Mouse (Mus musculus) kidney, embryonic 14.5 days (tissue): ENCODE results near the gene Higd1c. TPM values are rescaled to one million over a fixed set of nuclear protein-coding genes. Genes with fewer than 3 reads are reported as not detected.
"Not testable (repeated sequence)": the region's sequence is repeated elsewhere in the genome, so short reads cannot be mapped to it uniquely, and the experiment has no call there.

Experiments
- ATAC-seq: fragments of 200-750 bp; cut with Nextera tagmentation; 2 replicates; pipeline ENCODE4 v1.8.0; 2017; ENCODE audit warnings: moderate number of reproducible peaks, mild to moderate bottlenecking, moderate TSS enrichment, moderate library complexity; ENCODE audit not compliant: low FRiP score, low TSS enrichment
- H3K27ac ChIP-seq: fragments of 300-500 bp; sonication (generic); 2 replicates; pipeline ENCODE4 v1.5.1; 2014; ENCODE audit warnings: low read depth, mild to moderate bottlenecking, low read length, moderate library complexity, mixed read lengths
- H3K27me3 ChIP-seq: fragments of 300-500 bp; sonication (generic); 2 replicates; pipeline ENCODE4 v1.6.1; 2014; ENCODE audit warnings: mild to moderate bottlenecking, low read length; ENCODE audit not compliant: control insufficient read depth, insufficient read depth
- H3K36me3 ChIP-seq: fragments of 300-500 bp; sonication (generic); 2 replicates; pipeline ENCODE4 v1.6.1; 2014; ENCODE audit warnings: low read length, mixed read lengths; ENCODE audit not compliant: control insufficient read depth, insufficient read depth
- H3K4me1 ChIP-seq: fragments of 300-500 bp; sonication (generic); 2 replicates; pipeline ENCODE4 v1.6.1; 2014; ENCODE audit warnings: low read length, mixed read lengths; ENCODE audit not compliant: control insufficient read depth, insufficient read depth
- H3K4me2 ChIP-seq: fragments of 300-500 bp; sonication (generic); replicated peaks from 2 replicates; pipeline ENCODE4 v1.6.1; 2014; ENCODE audit warnings: low read depth, mild to moderate bottlenecking, low read length
- H3K4me3 ChIP-seq: fragments of 300-500 bp; sonication (generic); 2 replicates; pipeline ENCODE4 v1.5.1; 2014; ENCODE audit warnings: mild to moderate bottlenecking, low read length
- H3K9ac ChIP-seq: fragments of 300-500 bp; sonication (generic); 2 replicates; pipeline ENCODE4 v1.6.1; 2014; ENCODE audit warnings: low read depth, mild to moderate bottlenecking, low read length, moderate library complexity
- H3K9me3 ChIP-seq: fragments of 300-500 bp; sonication (generic); 2 replicates; pipeline ENCODE4 v1.6.1; 2016; ENCODE audit warnings: low read length; ENCODE audit not compliant: control insufficient read depth
- WGBS: fragments of 180-500 bp; shearing (Covaris S2); extraction: QIAGEN DNeasy Blood & Tissue Kit; methylation state at CpG from one replicate; pipeline ENCODE4 v1.1.7; 2014; 5-methylcytosine and 5-hydroxymethylcytosine counted together
- polyA plus RNA-seq: library from polyadenylated mRNA; unstranded; fragments of >200 nt; fragmentation: Nextera tagmentation; extraction: Ambion mirVana; gene quantifications from 2 replicates; pipeline ENCODE4 v1.2.1, GENCODE M21; 2014

Higd1c gene
- polyA plus RNA-seq, result 0.77 TPM in 1 of 2 replicates, not detected in the other

DNA sequence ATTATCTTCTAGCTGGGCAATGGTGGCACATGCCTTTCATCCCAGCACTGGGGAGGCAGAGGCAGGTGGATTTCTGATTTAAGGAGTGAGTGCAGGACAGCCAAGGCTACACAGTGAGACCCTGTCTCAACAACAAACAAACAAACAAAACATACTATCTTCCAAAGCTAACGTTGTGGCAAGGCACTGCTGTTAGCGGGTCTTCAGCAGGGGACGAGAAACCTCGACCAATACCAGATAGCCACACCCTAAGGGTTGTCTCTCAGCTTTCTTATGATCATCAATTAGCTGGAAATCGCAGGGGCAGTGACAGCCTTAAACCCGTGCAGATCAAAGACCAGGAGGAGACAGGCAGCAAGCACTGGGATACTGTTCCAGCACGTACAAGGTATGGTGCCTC, at the start of gene Higd1c:
TSS of gene Higd1c (plus strand) at position 301 of the 400 bp plus-strand sequence.
- no peak for ATAC-seq
- 59% methylated on average over 7 of the region's 7 CpGs for WGBS
- Histone ChIP-seq H3K36me3 (no peaks in the 10 kb centered on the region), H3K4me1 (no peaks in the 10 kb centered on the region), H3K4me3 (no peak within 1 kb of the TSS), H3K9ac (no peak within 1 kb of the TSS), H3K27ac (no peak within 1 kb of the TSS), H3K27me3 (no peaks in the 10 kb centered on the region), H3K4me2 (no peak within 1 kb of the TSS), H3K9me3 (no peaks in the 10 kb centered on the region)

DNA sequence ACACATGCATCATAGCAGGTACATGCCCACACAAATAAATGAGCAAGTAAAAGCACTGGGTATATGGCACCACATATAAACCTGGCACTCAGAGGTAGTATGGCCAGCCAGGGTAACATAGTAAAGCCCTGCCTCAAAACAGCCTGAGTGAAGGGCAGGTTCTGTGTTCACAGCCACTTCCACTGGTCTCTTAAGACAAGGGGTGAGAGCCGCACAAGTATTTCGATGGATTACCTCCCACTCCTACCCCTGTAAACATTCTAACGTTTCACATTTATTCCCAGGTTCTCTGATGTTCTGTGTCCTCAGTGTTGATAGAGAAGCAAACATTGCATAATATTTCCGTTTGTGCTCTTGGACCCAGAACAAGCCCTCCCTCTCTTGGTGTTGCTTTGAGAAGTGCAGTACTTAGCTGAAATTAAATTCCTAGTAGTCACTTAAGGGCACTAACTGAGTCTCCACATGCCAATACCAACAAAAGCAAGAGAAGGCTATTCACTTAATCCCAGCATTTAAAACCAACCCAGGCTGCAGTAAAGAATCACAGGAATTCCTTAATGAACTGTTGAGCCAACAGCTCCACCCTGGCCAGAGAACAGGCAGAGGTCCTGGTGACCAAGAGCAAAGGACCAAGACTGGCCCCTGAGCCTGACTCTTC, 46.2 kb upstream of the Higd1c start:
- not testable (repeated sequence) for H3K36me3 ChIP-seq, ATAC-seq, H3K27me3 ChIP-seq, H3K9ac ChIP-seq, H3K27ac ChIP-seq, H3K9me3 ChIP-seq, H3K4me1 ChIP-seq, H3K4me3 ChIP-seq, H3K4me2 ChIP-seq
- WGBS, result 64% methylated on average over 4 of the region's 4 CpGs

DNA sequence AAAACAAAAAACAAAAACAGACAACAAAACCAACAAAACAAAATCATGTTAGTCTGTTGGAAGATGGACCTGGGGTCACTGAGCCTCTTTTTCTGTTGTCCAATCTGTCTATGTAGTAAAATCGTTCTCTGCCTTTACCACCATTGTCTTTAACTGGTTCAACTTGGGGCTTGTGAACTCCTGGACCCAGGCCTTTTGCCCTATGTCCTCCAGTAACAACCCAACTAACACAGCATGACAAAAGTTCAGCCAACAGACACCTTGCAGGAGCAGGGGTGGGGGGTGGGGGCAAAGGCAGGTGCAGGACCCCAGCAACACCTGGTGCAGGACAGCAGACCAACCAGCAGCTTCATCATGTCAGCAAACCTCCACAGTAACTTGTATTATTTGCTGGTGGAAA, 44.5 kb upstream of the Higd1c start:
- 78% methylated on average over 1 of the region's 1 CpGs for WGBS

DNA sequence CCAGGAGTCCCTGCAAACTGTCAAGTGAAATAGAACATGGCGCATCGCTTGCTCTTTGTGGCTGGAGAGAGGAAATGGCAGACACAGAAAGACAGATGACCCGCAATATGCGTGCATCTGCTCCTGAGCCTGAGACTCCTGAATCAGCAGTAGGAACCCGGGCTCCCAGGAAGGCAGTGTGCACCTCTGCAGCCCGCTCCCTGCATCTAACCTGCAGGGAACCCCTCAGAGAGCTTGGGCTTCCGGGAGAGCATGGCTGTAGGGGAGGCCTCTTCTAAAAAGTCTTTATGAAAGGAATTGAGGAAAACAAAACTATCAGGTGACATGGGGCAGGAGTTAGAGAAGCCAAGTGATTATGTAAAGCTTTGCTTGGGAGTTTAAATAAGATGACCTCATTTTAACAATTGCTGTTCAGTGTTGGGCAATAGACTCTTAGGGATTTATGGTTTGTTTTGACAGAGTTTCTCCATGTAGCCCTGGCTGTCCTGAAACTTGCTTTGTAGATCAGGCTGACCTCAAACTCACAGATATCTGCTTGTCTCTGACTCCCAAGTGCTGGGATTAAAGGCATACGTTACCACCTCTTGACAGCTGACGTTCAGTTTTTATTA, 43.9 kb upstream of the Higd1c start:
- Histone ChIP-seq H3K4me2 (no peak overlapping the region), H3K9me3 (no peaks in the 10 kb centered on the region), H3K4me1 (0 out of 2 replicates have a peak, but pooled peaks cover 5% of the 10 kb centered on the region), H3K9ac (no peak overlapping the region), H3K4me3 (no peak overlapping the region), H3K36me3 (no peaks in the 10 kb centered on the region), H3K27me3 (no peaks in the 10 kb centered on the region), H3K27ac (no peak overlapping the region)
- 73% methylated on average over 9 of the region's 9 CpGs for WGBS
- ATAC-seq, result no peak

More for the DNA sequence above, 44.5 kb upstream of the Higd1c start:
- Histone ChIP-seq H3K9me3 (no peaks in the 10 kb centered on the region), H3K27ac (no peak overlapping the region), H3K4me3 (no peak overlapping the region), H3K9ac (no peak overlapping the region), H3K4me1 (0 out of 2 replicates have a peak, but pooled peaks cover 5% of the 10 kb centered on the region), H3K27me3 (no peaks in the 10 kb centered on the region), H3K36me3 (no peaks in the 10 kb centered on the region), H3K4me2 (no peak overlapping the region)
- ATAC-seq, result no peak

DNA sequence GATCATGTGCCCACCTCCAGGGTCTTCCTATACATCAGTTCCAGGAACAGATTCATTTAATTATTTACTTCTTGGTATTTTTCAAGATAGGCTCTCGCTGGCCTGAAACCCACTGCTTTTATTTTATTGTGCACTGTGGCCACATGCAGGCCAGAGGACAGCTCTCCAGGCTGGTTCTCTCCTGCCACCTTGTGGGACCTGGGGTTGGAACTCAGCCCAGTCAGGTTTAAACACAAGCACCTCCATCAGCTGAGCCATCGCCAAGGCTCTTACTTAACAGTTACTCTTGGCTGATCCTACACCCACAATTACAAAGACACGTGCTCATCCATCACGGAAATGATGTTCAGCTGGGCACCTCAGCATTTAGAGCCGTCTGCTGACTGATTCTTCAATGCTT, 43.2 kb upstream of the Higd1c start:
- Histone ChIP-seq H3K9me3 (no peaks in the 10 kb centered on the region), H3K4me2 (no peak overlapping the region), H3K27ac (no peak overlapping the region), H3K4me1 (0 out of 2 replicates have a peak, but pooled peaks cover 5% of the 10 kb centered on the region), H3K36me3 (no peaks in the 10 kb centered on the region), H3K4me3 (no peak overlapping the region), H3K27me3 (no peaks in the 10 kb centered on the region), H3K9ac (no peak overlapping the region)
- WGBS, result 50% methylated on average over 5 of the region's 5 CpGs
- no peak for ATAC-seq

DNA sequence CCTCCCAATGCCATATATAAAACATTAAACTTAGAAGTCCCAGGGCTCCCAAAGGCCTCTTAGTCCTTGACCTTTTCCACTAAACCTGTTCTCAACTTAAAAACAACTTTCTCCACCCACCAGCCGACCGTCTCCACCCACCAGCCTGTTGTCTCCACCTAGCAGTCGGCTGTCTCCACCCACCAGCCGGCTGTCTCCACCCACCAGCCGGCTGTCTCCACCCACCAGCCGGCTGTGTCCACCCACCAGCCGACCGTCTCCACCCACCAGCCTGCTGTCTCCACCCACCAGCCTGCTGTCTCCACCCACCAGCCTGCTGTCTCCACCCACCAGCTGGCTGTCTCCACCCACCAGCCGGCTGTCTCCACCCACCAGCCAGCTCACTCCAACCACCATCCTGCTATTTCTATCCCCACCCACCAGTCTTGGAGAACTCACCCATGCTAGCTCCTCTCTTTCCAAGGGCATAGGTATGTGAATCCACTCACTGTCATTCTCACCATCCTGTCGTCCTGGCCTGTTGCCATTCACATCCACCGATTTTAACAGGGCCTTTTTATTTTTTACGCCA, 40.2 kb upstream of the Higd1c start:
- 79% methylated on average over 12 of the region's 12 CpGs for WGBS
- no peaks in the 10 kb centered on the region for H3K9me3 ChIP-seq

DNA sequence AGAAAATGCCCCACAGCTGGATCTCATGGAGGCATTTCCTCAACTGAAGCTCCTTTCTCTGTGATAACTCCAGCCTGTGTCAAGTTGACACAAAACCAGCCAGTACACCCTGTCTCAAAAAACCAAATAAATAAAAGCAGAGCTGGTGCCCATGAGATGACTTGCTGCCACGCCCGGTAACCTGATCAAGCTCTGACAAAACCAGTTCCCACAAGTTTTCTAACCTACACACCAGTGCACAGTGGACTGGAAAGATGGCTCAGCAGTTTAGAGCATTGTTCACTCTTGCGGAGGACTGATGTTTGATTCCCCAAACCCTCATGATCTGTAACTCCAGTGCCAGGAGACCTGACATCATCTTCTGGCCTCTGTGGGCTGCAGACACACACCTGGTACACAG, 39.1 kb upstream of the Higd1c start:
- H3K4me3 ChIP-seq, result no peak overlapping the region
- WGBS, result 64% methylated on average over 3 of the region's 3 CpGs
- no peak overlapping the region for H3K27ac ChIP-seq
- no peak for ATAC-seq
- H3K27me3 ChIP-seq, result no peaks in the 10 kb centered on the region
- H3K9me3 ChIP-seq, result no peaks in the 10 kb centered on the region
- no peak overlapping the region for H3K9ac ChIP-seq
- 0 out of 2 replicates have a peak, but pooled peaks cover 3% of the 10 kb centered on the region for H3K4me1 ChIP-seq
- H3K36me3 ChIP-seq, result no peaks in the 10 kb centered on the region
- H3K4me2 ChIP-seq, result no peak overlapping the region

More for the DNA sequence above, 40.2 kb upstream of the Higd1c start:
- Histone ChIP-seq H3K9ac (no peak overlapping the region), H3K4me1 (0 out of 2 replicates have a peak, but pooled peaks cover 5% of the 10 kb centered on the region), H3K36me3 (no peaks in the 10 kb centered on the region), H3K27ac (no peak overlapping the region), H3K4me2 (no peak overlapping the region), H3K27me3 (no peaks in the 10 kb centered on the region), H3K4me3 (no peak overlapping the region)
- no peak for ATAC-seq

DNA sequence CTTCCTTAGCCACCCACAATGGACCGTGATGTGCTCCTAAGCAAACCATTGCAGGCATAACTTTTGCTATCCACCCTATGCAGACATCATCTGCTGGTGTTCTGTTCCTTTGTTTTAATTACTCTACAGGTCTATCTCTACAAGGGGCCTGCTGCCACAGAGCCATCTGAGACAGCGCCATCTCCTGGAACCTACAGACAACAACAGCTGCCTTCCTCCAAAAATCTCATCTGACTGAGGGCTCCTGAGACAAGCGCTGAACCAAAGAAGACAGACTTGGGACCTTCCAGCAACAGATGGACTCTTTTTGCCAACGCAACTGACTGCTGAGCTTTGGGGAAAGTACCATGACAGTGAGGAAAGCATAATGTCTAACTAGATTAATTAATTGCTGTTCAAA, 36.3 kb upstream of the Higd1c start:
- H3K27ac ChIP-seq, H3K9me3 ChIP-seq, H3K4me3 ChIP-seq, H3K4me1 ChIP-seq, H3K36me3 ChIP-seq, H3K4me2 ChIP-seq, ATAC-seq, H3K9ac ChIP-seq, H3K27me3 ChIP-seq: not testable (repeated sequence)
- 67% methylated on average over 3 of the region's 4 CpGs for WGBS

DNA sequence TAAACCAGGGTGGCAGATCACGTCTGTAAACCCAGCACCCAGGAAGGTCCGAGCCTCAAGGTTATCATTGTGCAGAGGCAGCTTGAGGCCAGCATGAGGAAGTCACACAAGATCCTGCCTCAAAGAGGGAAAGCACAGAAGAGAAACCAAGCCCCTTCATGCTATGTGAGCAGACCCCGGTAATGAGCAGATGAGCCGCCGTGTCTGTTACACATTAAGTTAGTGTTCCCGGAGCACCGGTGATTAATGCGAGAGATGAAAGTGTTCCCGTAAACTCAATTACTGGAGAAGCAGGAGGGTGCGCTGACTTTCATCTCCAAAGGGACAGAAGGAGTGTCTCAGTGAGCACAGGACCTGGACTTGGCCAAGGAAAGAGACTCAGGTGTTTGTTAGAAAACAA, 35.0 kb upstream of the Higd1c start:
- not testable (repeated sequence) for H3K9me3 ChIP-seq, H3K36me3 ChIP-seq, H3K9ac ChIP-seq, H3K4me2 ChIP-seq, H3K27ac ChIP-seq, H3K27me3 ChIP-seq, H3K4me1 ChIP-seq, H3K4me3 ChIP-seq
- peak; percentile 73 for ATAC-seq
- 34% methylated on average over 10 of the region's 10 CpGs for WGBS
